Mouse (Mus musculus): Measurements from ENCODE around the gene Acacb. TPM values are rescaled to one million over a fixed set of nuclear protein-coding genes. Genes with fewer than 3 reads are reported as not detected.

The Acacb gene
- total and polyA plus RNA-seq, 3 experiments, result 3.9 to 16.3 (median 13.4) TPM

- H3K4me3 ChIP-seq (replicated peaks in 1 of 3; ENCODE audit: low read depth in 2 of 3, low read length in 2 of 3, poor library complexity in 1 of 3), result no peak overlapping the region
- H3K9ac ChIP-seq (ENCODE audit: insufficient read depth, low read depth), result no peak overlapping the region
- peaks cover 14% of the 10 kb centered on the region for H3K9me3 ChIP-seq (replicated peaks; ENCODE audit: low read length)
- H3K27me3 ChIP-seq (replicated peaks), result no peaks in the 10 kb centered on the region
- H3K27ac ChIP-seq (ENCODE audit: insufficient read depth, low read depth), result no peak overlapping the region
- H3K4me2 ChIP-seq (ENCODE audit: insufficient read depth, low read depth, poor library complexity, severe bottlenecking), result no peak overlapping the region
- no peak for TF ChIP-seq POLR2AphosphoS2 (IDR thresholded peaks at IDR 0.05; ENCODE audit: low read depth, low read length)
- TF ChIP-seq ZC3H11A (IDR thresholded peaks at IDR 0.05; ENCODE audit: low read depth, low read length), result no peak
- 0 out of 2 replicates have a peak, but pooled peaks have one; percentile 18 for TF ChIP-seq MAX (IDR thresholded peaks at IDR 0.05; ENCODE audit: low read length)
- peak; percentile 64 for TF ChIP-seq SMC3 (IDR thresholded peaks at IDR 0.05; ENCODE audit: low read depth, low read length)
- no peak for TF ChIP-seq ETS1 (conservative IDR thresholded peaks at IDR 0.05; ENCODE audit: low read depth, low read length)
- TF ChIP-seq USF2 (conservative IDR thresholded peaks at IDR 0.05; ENCODE audit: low read depth, low read length), result no peak
- no peak for TF ChIP-seq MXI1 (IDR thresholded peaks at IDR 0.05; ENCODE audit: low read depth, low read length)
- no peak for TF ChIP-seq KAT2A (IDR thresholded peaks at IDR 0.05; ENCODE audit: insufficient replicate concordance, low read length)
- TF ChIP-seq RAD21 (IDR thresholded peaks at IDR 0.05; ENCODE audit: low read depth, low read length), result peak; percentile 53
- peak; percentile 53 to 67 for TF ChIP-seq CTCF (conservative IDR thresholded peaks at IDR 0.05 in 1 of 2, IDR thresholded peaks at IDR 0.05 in 1 of 2; ENCODE audit: low read depth in 2 of 2, low read length in 2 of 2)
- TF ChIP-seq MYC (IDR thresholded peaks at IDR 0.05; ENCODE audit: low read depth, low read length), result peak; percentile 66
- peaks cover 10 to 38% of the 10 kb centered on the region in 2 experiments for H3K4me1 ChIP-seq (ENCODE audit: control insufficient read depth in 1 of 2, insufficient read depth in 2 of 2)
- peaks cover 74 to 91% of the 10 kb centered on the region in 2 experiments for H3K36me3 ChIP-seq (replicated peaks in 1 of 2; ENCODE audit: control insufficient read depth in 1 of 2, insufficient read depth in 1 of 2, low read length in 1 of 2)
- no peaks in the 10 kb centered on the region for H3K79me2 ChIP-seq (replicated peaks; ENCODE audit: control insufficient read depth, extremely low read depth, insufficient read depth, poor library complexity, severe bottlenecking)
- in situ Hi-C loops (cut with MboI; ENCODE audit: low pct_ligation_motif_present, low pct_unique_long_range_greater_than_20kb, low sequenced_read_pairs), result no loop called here
- DNase-seq (ENCODE audit: extremely low read depth), result no peak
- dilution Hi-C loops (cut with MboI; ENCODE audit: extremely low pct_ligation_motif_present, extremely low pct_unique_long_range_greater_than_20kb, low sequenced_read_pairs), result no loop called here
These were observed 33.0 kb upstream of the Acacb start for GRCm38 (mm10) chr5:114113334-114113733.

- no peak overlapping the region for H3K4me3 ChIP-seq (replicated peaks in 1 of 3; ENCODE audit: low read depth in 2 of 3, low read length in 2 of 3, poor library complexity in 1 of 3)
- no peak overlapping the region for H3K9ac ChIP-seq (ENCODE audit: insufficient read depth, low read depth)
- TF ChIP-seq NRF1 (IDR thresholded peaks at IDR 0.05; ENCODE audit: low read depth, low read length), result no peak
- no peak for TF ChIP-seq POLR2A (IDR thresholded peaks at IDR 0.05; ENCODE audit: low read depth, low read length)
- 0 out of 2 replicates have a peak, but pooled peaks have one; percentile 46 for TF ChIP-seq RCOR1 (conservative IDR thresholded peaks at IDR 0.05; ENCODE audit: low read depth, low read length)
- no peak for TF ChIP-seq HCFC1 (IDR thresholded peaks at IDR 0.05; ENCODE audit: low read depth, low read length)
- TF ChIP-seq ETS1 (conservative IDR thresholded peaks at IDR 0.05; ENCODE audit: low read depth, low read length), result peak; percentile 28; the same call in 1 of the 2 replicates
- no peak for TF ChIP-seq MAZ (IDR thresholded peaks at IDR 0.05; ENCODE audit: low read depth, low read length)
- no peak for TF ChIP-seq JUND (conservative IDR thresholded peaks at IDR 0.05; ENCODE audit: low read depth, low read length)
- peak; percentile 61 for TF ChIP-seq ZNF384 (IDR thresholded peaks at IDR 0.05; ENCODE audit: low read depth, low read length)
- peak; percentile 49 for TF ChIP-seq MXI1 (IDR thresholded peaks at IDR 0.05; ENCODE audit: low read depth, low read length)
- TF ChIP-seq IRF4 (IDR thresholded peaks at IDR 0.05; ENCODE audit: low read depth, low read length), result peak; percentile 86
- 0 out of 2 replicates have a peak, but pooled peaks have one; percentile 52 for TF ChIP-seq CHD2 (IDR thresholded peaks at IDR 0.05; ENCODE audit: low read length)
- no peak for TF ChIP-seq MAX (IDR thresholded peaks at IDR 0.05; ENCODE audit: low read length)
- TF ChIP-seq MEF2A (IDR thresholded peaks at IDR 0.05; ENCODE audit: borderline replicate concordance, low read depth, low read length), result peak; percentile 53; the same call in 1 of the 2 replicates
- TF ChIP-seq SMC3 (IDR thresholded peaks at IDR 0.05; ENCODE audit: low read depth, low read length), result no peak
- TF ChIP-seq EP300 (IDR thresholded peaks at IDR 0.05; ENCODE audit: low read length), result peak; percentile 86
- peak; percentile 46; the same call in 1 of the 2 replicates for TF ChIP-seq TCF12 (IDR thresholded peaks at IDR 0.05; ENCODE audit: low read depth, low read length)
- TF ChIP-seq ZKSCAN1 (IDR thresholded peaks at IDR 0.05; ENCODE audit: borderline replicate concordance, low read depth, low read length), result no peak
- peak; percentile 57; the same call in 1 of the 2 replicates for TF ChIP-seq ELF1 (IDR thresholded peaks at IDR 0.05; ENCODE audit: low read depth, low read length)
- TF ChIP-seq MAFK (IDR thresholded peaks at IDR 0.05; ENCODE audit: insufficient replicate concordance, low read length), result no peak
- TF ChIP-seq PAX5 (IDR thresholded peaks at IDR 0.05; ENCODE audit: low read length), result no peak
- no peaks in the 10 kb centered on the region for H3K9me3 ChIP-seq (replicated peaks; ENCODE audit: low read length)
- no peak overlapping the region for H3K27ac ChIP-seq (ENCODE audit: insufficient read depth, low read depth)
- no peak overlapping the region for H3K4me2 ChIP-seq (ENCODE audit: insufficient read depth, low read depth, poor library complexity, severe bottlenecking)
- H3K79me2 ChIP-seq (replicated peaks; ENCODE audit: control insufficient read depth, extremely low read depth, insufficient read depth, poor library complexity, severe bottlenecking), result no peaks in the 10 kb centered on the region
- H3K4me1 ChIP-seq (ENCODE audit: control insufficient read depth in 1 of 2, insufficient read depth in 2 of 2), result peaks cover 10 to 43% of the 10 kb centered on the region in 2 experiments
- in situ Hi-C loops (cut with MboI; ENCODE audit: low pct_ligation_motif_present, low pct_unique_long_range_greater_than_20kb, low sequenced_read_pairs) (no loop called here), dilution Hi-C loops (cut with MboI; ENCODE audit: extremely low pct_ligation_motif_present, extremely low pct_unique_long_range_greater_than_20kb, low sequenced_read_pairs) (no loop called here)
- no peaks in the 10 kb centered on the region for H3K27me3 ChIP-seq (replicated peaks)
- DNase-seq (ENCODE audit: extremely low read depth), result peak; percentile 55
- peaks cover 67 to 89% of the 10 kb centered on the region in 2 experiments for H3K36me3 ChIP-seq (replicated peaks in 1 of 2; ENCODE audit: control insufficient read depth in 1 of 2, insufficient read depth in 1 of 2, low read length in 1 of 2)
These were observed 31.3 kb upstream of the Acacb start for GRCm38 (mm10) chr5:114115030-114115429.
